Mouse (Mus musculus): ENCODE measurements around the gene Cpvl. TPM values are rescaled to one million over a fixed set of nuclear protein-coding genes. Genes with fewer than 3 reads are reported as not detected.

The Cpvl gene
- polyA plus RNA-seq, 1 experiment from 2014 or later = 0.16 TPM

DNA sequence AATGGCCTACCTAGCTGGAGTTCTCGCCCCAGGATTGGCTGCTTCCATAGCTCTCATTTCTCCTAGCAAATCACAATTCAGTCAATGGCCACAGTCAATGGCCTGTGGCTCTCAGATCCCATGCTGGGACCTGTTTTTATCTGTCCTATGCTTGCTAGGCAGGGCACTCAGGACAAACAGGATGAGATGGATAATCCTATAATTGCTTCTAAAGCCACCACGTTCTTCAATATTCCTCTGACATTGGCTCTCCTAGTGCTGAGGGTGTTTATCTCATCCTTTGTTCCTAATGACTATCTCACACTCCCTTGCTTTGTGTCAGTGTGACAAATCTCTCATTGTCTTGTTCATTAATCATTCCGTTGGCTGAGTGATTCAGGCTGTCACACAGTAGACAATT, 39.5 kb downstream of the Cpvl start:
- Histone ChIP-seq H3K4me2 (no peak overlapping the region), H3K4me3 (ENCODE audit: low read depth, low read length) (no peak overlapping the region), H3K9ac (no peak overlapping the region), H3K27ac (ENCODE audit: low read depth) (no peak overlapping the region), H3K27me3 (ENCODE audit: insufficient read depth, low read length) (no peaks in the 10 kb centered on the region), H3K36me3 (ENCODE audit: insufficient read depth) (no peaks in the 10 kb centered on the region), H3K4me1 (ENCODE audit: insufficient read depth) (peaks cover 10% of the 10 kb centered on the region), H3K9me3 (ENCODE audit: low read depth, low read length) (no peaks in the 10 kb centered on the region)
- no peak for TF ChIP-seq CTCF (IDR thresholded peaks at IDR 0.05; ENCODE audit: low read depth)
- WGBS = 54% methylated on average over 3 of the region's 3 CpGs
- ATAC-seq (ENCODE audit: insufficient read depth) (no peak), DNase-seq (no peak)

DNA sequence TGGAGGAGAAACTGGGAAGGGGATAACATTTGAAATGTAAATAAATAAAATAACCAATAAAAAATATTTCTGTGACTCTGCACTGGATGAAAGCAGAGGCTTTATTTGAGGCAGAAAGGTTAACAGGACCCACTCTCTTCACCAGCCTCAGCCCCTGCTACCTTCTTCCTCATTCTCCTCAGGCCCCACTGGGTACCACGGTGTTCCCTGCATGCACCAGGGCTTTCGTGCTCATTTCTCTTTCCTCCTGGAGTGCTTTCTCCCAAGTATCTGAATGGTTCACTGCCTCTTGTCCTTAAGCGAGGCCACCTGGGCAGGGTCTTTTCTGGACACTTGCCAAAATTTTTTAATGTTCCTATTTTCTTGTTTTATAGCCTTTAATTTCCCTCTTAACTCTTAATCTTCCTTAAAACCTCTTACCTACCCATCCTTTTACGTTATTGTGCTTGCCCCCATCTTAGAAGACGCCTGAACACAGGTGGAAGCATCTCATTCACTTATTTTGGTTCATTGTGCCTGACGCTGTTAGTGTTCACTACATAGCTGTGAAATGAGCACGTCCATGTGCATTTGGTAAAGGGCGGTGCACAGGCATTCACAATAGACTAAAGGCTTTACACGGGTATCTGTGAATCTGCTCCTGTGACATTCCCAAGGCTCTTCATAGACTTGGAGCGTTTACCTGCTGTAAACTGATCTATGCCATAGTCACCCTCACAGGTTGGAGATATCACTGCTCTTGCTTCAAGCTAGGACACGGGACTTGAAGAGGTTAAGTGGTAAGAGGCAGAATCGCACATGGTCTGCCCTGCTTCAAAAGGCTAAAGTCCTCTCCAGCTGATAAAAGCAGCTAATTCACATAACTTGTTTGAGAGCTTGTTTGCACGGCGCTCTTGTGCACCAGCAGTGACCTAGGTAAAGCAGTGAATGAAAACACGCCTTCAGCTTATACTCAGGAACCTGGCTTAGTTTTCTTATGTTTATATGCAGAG, 41.0 kb downstream of the Cpvl start:
- H3K9ac ChIP-seq = no peak overlapping the region
- H3K4me2 ChIP-seq = 0 out of 2 replicates have a peak overlapping the region, but pooled peaks have one; percentile 2
- H3K36me3 ChIP-seq (ENCODE audit: insufficient read depth) = no peaks in the 10 kb centered on the region
- peak; percentile 45 for DNase-seq
- peak; percentile 41; the same call in 1 of the 2 replicates for ATAC-seq (ENCODE audit: insufficient read depth)
- H3K4me3 ChIP-seq (ENCODE audit: low read depth, low read length) = no peak overlapping the region
- H3K27me3 ChIP-seq (ENCODE audit: insufficient read depth, low read length) = no peaks in the 10 kb centered on the region
- WGBS = 54% methylated on average over 15 of the region's 15 CpGs
- TF ChIP-seq CTCF (IDR thresholded peaks at IDR 0.05; ENCODE audit: low read depth) = no peak
- H3K27ac ChIP-seq (ENCODE audit: low read depth) = no peak overlapping the region
- H3K4me1 ChIP-seq (ENCODE audit: insufficient read depth) = peaks cover 10% of the 10 kb centered on the region
- H3K9me3 ChIP-seq (ENCODE audit: low read depth, low read length) = no peaks in the 10 kb centered on the region

- Histone ChIP-seq H3K4me3 (ENCODE audit: low read depth, low read length) (no peak overlapping the region), H3K27me3 (ENCODE audit: insufficient read depth, low read length) (no peaks in the 10 kb centered on the region), H3K9ac (no peak overlapping the region), H3K36me3 (ENCODE audit: insufficient read depth) (no peaks in the 10 kb centered on the region), H3K27ac (ENCODE audit: low read depth) (no peak overlapping the region), H3K4me1 (ENCODE audit: insufficient read depth) (0 out of 2 replicates have a peak, but pooled peaks cover under 1% of the 10 kb centered on the region), H3K9me3 (ENCODE audit: low read depth, low read length) (no peaks in the 10 kb centered on the region), H3K4me2 (no peak overlapping the region)
- 73% methylated on average over 8 of the region's 8 CpGs for WGBS
- no peak for DNase-seq
- no peak for ATAC-seq (ENCODE audit: insufficient read depth)
- TF ChIP-seq CTCF (IDR thresholded peaks at IDR 0.05; ENCODE audit: low read depth) = no peak
These were observed 46.9 kb downstream of the Cpvl start for GRCm38 (mm10) chr6:53931605-53932004.

DNA sequence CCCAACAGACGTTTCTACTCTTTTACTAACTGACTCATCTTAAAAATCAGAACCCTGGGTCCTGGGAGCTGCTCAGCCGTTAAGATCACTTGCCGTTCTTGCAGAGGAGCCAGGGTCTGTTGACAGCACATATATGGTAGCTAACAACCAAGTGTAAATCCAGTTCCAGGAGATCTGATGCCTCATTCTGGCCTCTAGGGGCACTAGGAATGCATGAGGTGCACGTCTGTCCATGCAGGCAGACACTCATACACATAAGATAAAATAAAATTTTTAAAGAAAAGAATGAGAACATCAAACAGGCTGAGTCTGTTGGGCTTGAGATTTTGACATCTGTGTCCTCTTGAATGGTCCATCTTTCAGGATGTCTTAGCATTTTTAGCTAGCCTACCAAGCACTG, 48.6 kb downstream of the Cpvl start:
- Histone ChIP-seq H3K4me1 (ENCODE audit: insufficient read depth) (0 out of 2 replicates have a peak, but pooled peaks cover 3% of the 10 kb centered on the region), H3K27ac (ENCODE audit: low read depth) (no peak overlapping the region), H3K9me3 (ENCODE audit: low read depth, low read length) (no peaks in the 10 kb centered on the region), H3K9ac (no peak overlapping the region), H3K4me2 (no peak overlapping the region), H3K27me3 (ENCODE audit: insufficient read depth, low read length) (no peaks in the 10 kb centered on the region), H3K36me3 (ENCODE audit: insufficient read depth) (no peaks in the 10 kb centered on the region), H3K4me3 (ENCODE audit: low read depth, low read length) (no peak overlapping the region)
- DNase-seq (no peak), ATAC-seq (ENCODE audit: insufficient read depth) (no peak)
- no peak; the same call in 1 of the 2 replicates for TF ChIP-seq CTCF (IDR thresholded peaks at IDR 0.05; ENCODE audit: low read depth)
- 65% methylated on average over 4 of the region's 4 CpGs for WGBS

DNA sequence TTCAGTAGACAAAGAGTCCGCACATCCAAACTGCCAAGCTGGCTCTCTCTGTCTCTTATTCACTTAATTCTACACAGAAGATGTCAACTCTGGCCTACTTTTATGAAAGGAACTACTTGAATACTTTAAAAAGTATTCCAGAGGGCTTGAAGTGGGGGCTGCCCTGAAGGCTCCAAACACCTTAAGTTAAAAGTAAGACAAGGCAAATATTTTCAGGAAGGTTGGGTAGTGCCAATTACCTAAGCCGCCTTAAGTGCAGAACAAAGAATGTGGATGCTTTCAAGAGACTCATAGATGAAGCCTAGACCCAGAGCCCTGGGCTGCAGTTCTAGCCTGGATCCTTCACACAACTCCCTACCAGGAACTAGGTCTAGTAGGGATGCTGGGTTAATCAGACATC, 52.3 kb downstream of the Cpvl start:
- no peak overlapping the region for H3K4me2 ChIP-seq
- H3K4me3 ChIP-seq (ENCODE audit: low read depth, low read length) = no peak overlapping the region
- TF ChIP-seq CTCF (IDR thresholded peaks at IDR 0.05; ENCODE audit: low read depth) = no peak
- no peak overlapping the region for H3K9ac ChIP-seq
- H3K4me1 ChIP-seq (ENCODE audit: insufficient read depth) = 0 out of 2 replicates have a peak, but pooled peaks cover 3% of the 10 kb centered on the region
- H3K9me3 ChIP-seq (ENCODE audit: low read depth, low read length) = no peaks in the 10 kb centered on the region
- H3K36me3 ChIP-seq (ENCODE audit: insufficient read depth) = no peaks in the 10 kb centered on the region
- peak; percentile 44; the same call in 1 of the 2 replicates for ATAC-seq (ENCODE audit: insufficient read depth)
- H3K27ac ChIP-seq (ENCODE audit: low read depth) = no peak overlapping the region
- H3K27me3 ChIP-seq (ENCODE audit: insufficient read depth, low read length) = no peaks in the 10 kb centered on the region
- no peak for DNase-seq
- 66% methylated on average over 2 of the region's 2 CpGs for WGBS

GRCm38 (mm10) chr6:53925192-53925591, 53.3 kb downstream of the Cpvl start:
- 66% methylated on average over 8 of the region's 8 CpGs for WGBS
- DNase-seq = no peak
- Histone ChIP-seq H3K9me3 (ENCODE audit: low read depth, low read length) (no peaks in the 10 kb centered on the region), H3K4me1 (ENCODE audit: insufficient read depth) (0 out of 2 replicates have a peak, but pooled peaks cover 3% of the 10 kb centered on the region), H3K4me3 (ENCODE audit: low read depth, low read length) (no peak overlapping the region), H3K4me2 (no peak overlapping the region), H3K9ac (no peak overlapping the region), H3K36me3 (ENCODE audit: insufficient read depth) (no peaks in the 10 kb centered on the region), H3K27ac (ENCODE audit: low read depth) (no peak overlapping the region), H3K27me3 (ENCODE audit: insufficient read depth, low read length) (no peaks in the 10 kb centered on the region)
- TF ChIP-seq CTCF (IDR thresholded peaks at IDR 0.05; ENCODE audit: low read depth) = no peak
- ATAC-seq (ENCODE audit: insufficient read depth) = no peak

DNA sequence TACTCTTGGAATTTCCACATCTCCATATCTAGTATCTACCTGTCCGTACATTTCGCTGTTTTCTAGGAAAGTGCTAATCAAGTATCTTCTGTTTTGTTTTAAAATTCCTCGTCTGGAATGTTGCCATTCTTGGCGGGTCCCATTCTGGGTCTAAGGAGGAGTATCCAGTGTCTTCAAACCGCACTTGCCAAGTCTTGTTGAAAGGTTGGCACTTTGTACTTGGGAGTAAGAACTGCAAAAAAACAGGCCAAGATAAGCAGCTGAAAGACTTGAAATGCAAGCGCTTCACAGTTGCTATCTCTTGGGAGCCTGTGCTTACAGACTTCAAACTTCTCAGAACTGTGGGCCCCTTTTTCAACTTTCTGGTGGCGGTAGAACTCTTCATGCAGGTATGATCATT, 58.4 kb downstream of the Cpvl start:
- H3K9me3 ChIP-seq (ENCODE audit: low read depth, low read length) = no peaks in the 10 kb centered on the region

More for the DNA sequence above, 58.4 kb downstream of the Cpvl start:
- ATAC-seq (ENCODE audit: insufficient read depth) (no peak), DNase-seq (no peak)
- Histone ChIP-seq H3K4me1 (ENCODE audit: insufficient read depth) (no peaks in the 10 kb centered on the region), H3K4me3 (ENCODE audit: low read depth, low read length) (no peak overlapping the region), H3K9ac (no peak overlapping the region), H3K36me3 (ENCODE audit: insufficient read depth) (no peaks in the 10 kb centered on the region), H3K4me2 (no peak overlapping the region), H3K27ac (ENCODE audit: low read depth) (no peak overlapping the region), H3K27me3 (ENCODE audit: insufficient read depth, low read length) (no peaks in the 10 kb centered on the region)
- 76% methylated on average over 7 of the region's 7 CpGs for WGBS
- no peak for TF ChIP-seq CTCF (IDR thresholded peaks at IDR 0.05; ENCODE audit: low read depth)

All from lung, embryonic 14.5 days (tissue).